8 mouse cellular contexts compared by ENCODE assay signal in the genomic region with DNA sequence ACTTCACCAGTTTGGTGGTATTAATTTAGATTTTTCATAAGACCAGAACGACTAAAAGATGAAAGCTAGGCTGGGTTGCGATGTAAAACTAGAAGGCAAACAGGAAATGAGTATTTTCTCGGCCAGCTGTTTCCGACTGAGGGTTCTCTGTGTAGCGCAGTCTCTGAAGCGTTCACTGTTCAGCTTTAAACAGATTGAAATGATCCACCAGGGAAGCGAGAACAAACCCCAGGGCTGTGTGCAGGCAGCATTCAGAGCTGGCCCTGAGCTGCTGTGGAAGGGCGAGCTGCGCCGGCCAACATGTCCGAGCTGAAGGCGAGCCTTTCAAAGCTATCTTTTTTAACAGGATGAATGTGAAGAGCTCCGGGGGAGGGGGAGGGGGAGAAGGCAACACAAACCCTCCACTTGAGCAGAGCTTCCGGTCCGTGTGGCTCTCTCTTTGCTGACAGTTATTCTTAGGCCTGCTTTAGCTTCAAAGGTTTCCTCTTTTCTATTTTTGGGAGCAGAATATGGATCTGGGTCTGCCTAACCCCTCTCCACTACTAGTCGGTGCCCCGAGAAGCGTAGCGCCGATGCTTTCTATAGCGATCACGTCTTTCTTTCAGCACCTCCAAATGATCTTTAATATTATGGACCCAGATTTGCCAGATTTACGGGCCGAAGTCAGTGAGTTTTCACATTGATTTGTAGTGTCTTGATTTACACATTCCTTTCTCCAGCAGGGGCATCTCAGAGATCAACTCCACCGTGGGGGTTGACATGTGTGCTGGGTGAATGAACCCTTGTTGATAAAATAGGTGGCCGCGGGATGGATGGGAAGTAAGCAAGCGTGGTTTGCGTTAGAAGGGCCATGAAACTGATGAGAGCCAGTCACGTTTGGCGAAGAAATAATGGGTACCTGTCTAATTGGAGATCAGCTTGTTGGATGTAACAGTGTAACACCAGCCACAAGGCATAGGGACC. TPM values are rescaled to one million over a fixed set of nuclear protein-coding genes. Genes with fewer than 3 reads are reported as not detected.
A peak's percentile ranks its signal among the peaks of the same experiment; 100 is the strongest.
DNase-seq lines count a peak whose midpoint lies in the region; ATAC-seq lines count a peak whose summit lies in the region.

No protein-coding gene starts in this region.

- H3K4me1 ChIP-seq in hindbrain, embryonic 13.5 days (replicated peaks): peaks cover 25% of the 10 kb centered on the region
- H3K4me1 ChIP-seq in lung, embryonic 16.5 days (replicated peaks; ENCODE audit: control insufficient read depth, insufficient read depth, low read length): peaks cover 21% of the 10 kb centered on the region

- H3K9ac ChIP-seq in hindbrain, embryonic 13.5 days: no peak overlapping the region
- peak overlapping the region; percentile 71 for H3K9ac ChIP-seq in lung, embryonic 16.5 days (ENCODE audit: low read length)

- H3K4me2 ChIP-seq in hindbrain, embryonic 13.5 days: peak overlapping the region; percentile 35
- peak overlapping the region; percentile 62 for H3K4me2 ChIP-seq in lung, embryonic 16.5 days (ENCODE audit: low read depth, low read length)

- H3K27me3 ChIP-seq in hindbrain, embryonic 13.5 days: no peaks in the 10 kb centered on the region
- H3K27me3 ChIP-seq in lung, embryonic 16.5 days (ENCODE audit: control insufficient read depth, insufficient read depth, low read depth, low read length): no peaks in the 10 kb centered on the region

- peak; percentile 82 to 85 for DNase-seq in B cell, adult 2 months
- peak; percentile 11 to 38 for DNase-seq in frontal cortex, postnatal 36 days (ENCODE audit: low spot score in 2 of 2)
- DNase-seq in layer of hippocampus, postnatal 14 days (ENCODE audit: low spot score in 2 of 2): peak; percentile 50 to 60
- DNase-seq in testis, postnatal 10 days (ENCODE audit: low spot score): peak; percentile 76

- H3K9me3 ChIP-seq in hindbrain, embryonic 13.5 days: no peaks in the 10 kb centered on the region
- H3K9me3 ChIP-seq in lung, embryonic 16.5 days (ENCODE audit: control insufficient read depth, low read length): no peaks in the 10 kb centered on the region

- peak; percentile 80 for ATAC-seq in common myeloid progenitor, adult 5-6 weeks (replicated peaks; ENCODE audit: low read depth, poor library complexity, severe bottlenecking)
- ATAC-seq in hindbrain, embryonic 13.5 days (ENCODE audit: low FRiP score): no peak; the same call in 1 of the 2 replicates
- ATAC-seq in lung, embryonic 16.5 days (ENCODE audit: low read depth): peak; percentile 85
- peak; percentile 78 for ATAC-seq in neutrophil, adult 5-6 weeks (ENCODE audit: extremely low read depth, insufficient number of reproducible peaks, low FRiP score, poor library complexity, severe bottlenecking)

- no peaks in the 10 kb centered on the region for H3K36me3 ChIP-seq in hindbrain, embryonic 13.5 days
- no peaks in the 10 kb centered on the region for H3K36me3 ChIP-seq in lung, embryonic 16.5 days (ENCODE audit: control insufficient read depth, insufficient read depth, low read length)

- WGBS in hindbrain, embryonic 13.5 days: 54% methylated on average over 31 of the region's 31 CpGs
- 19% methylated on average over 31 of the region's 31 CpGs for WGBS in lung, embryonic 16.5 days

- no peak overlapping the region for H3K4me3 ChIP-seq in hindbrain, embryonic 13.5 days
- H3K4me3 ChIP-seq in lung, embryonic 16.5 days (ENCODE audit: low read length): peak overlapping the region; percentile 38

- H3K27ac ChIP-seq in hindbrain, embryonic 13.5 days: peak overlapping the region; percentile 76
- peak overlapping the region; percentile 90 for H3K27ac ChIP-seq in lung, embryonic 16.5 days (ENCODE audit: low read length)

RNA-seq across cellular contexts. Expression of a gene that starts 59.3 kb away (rescaled TPM):
- 36.1 and 38.5 TPM in 2 replicates for total RNA-seq in common myeloid progenitor, adult 5-6 weeks (2017)
- 12.0 and 13.2 TPM in 2 replicates for polyA plus RNA-seq in hindbrain, embryonic 13.5 days (2015; fragmentation: Nextera tagmentation; extraction: Ambion mirVana)
- total RNA-seq in layer of hippocampus, postnatal 14 days (2021): 10 to 100 TPM; 17.7 to 18.2 TPM
- 25.8 and 28.3 TPM in 2 replicates for polyA plus RNA-seq in lung, embryonic 16.5 days (2015; fragmentation: Nextera tagmentation; extraction: Ambion mirVana)
- total RNA-seq in neutrophil, adult 5-6 weeks (2017): 242 and 277 TPM in 2 replicates

Comparison
In these comparisons a context has a peak if more than half of its experiments do, and no peak if none do; other contexts are left out.
1. DNase-seq: peak in every context shown above with its lines; median percentile 84 in B cell, adult 2 months; 76 in testis, postnatal 10 days; 55 in layer of hippocampus, postnatal 14 days; 24 in frontal cortex, postnatal 36 days.